Mouse (Mus musculus) ovary, adult 18-20 months (tissue): ENCODE data around the gene Fer1l5.

Experiments
- DNase-seq: peaks from one replicate; pipeline ENCODE4 v3.0.0; 2022; ENCODE audit warnings: low spot score, mixed read lengths

Gene Fer1l5

DNA sequence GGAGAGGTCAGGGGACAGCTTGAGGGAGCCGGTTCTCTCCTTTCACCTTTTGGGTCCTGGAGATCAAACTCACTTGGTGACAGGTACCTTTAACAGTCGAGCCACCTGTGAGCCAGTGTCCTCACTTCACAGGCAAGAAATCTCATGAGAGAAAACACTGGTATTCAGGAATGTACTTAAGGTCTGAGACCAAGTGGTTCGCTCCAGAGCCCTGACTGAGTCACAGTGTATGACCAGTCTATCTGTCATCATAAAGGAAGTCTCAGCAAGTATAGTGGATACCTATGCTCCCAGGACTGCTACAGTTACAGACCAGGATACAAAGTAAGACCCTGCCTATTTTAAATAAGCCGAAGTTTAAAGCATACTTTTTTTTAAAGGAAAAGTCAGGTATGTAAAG is 60.9 kb downstream of the Fer1l5 start:
- DNase-seq, result no peak

DNA sequence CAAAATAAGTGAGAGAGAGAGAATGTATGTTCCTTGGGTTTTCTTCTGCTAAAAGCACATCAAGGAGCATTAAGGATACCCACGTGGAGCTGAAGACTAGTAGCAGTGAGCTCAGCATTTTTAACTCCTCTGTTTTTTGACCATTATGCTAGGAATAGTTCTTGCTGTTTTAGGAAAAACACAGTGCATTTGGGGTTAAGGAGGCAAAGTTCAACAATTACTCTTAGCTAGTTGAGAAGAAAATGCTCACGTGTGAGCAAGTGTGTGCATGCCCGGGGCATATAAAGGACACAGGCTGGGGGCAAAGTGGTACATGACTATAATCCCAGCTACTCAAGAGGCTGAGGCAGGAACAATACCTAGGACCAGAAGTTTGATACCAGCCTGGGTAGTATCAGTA is 61.5 kb downstream of the Fer1l5 start:
- DNase-seq, result no peak

DNA sequence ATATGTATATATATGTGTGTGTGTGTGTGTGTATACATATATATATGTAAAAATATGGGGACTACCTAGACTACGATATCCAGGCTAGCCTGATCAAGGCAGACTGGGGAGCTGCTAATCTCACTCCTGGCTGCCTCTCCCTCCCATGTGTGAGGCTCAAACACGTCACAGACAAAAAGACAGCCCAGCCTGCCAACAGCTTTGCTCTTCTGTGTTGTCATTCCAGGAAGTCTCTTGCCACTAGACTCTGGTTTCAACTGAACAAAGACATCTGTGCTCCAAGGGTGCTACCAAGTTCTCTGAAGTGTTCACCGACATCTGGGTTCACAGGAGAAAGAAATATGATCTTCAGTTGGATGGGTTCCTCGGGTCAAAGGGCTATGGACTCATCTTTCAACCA is 63.0 kb downstream of the Fer1l5 start:
- no peak for DNase-seq

DNA sequence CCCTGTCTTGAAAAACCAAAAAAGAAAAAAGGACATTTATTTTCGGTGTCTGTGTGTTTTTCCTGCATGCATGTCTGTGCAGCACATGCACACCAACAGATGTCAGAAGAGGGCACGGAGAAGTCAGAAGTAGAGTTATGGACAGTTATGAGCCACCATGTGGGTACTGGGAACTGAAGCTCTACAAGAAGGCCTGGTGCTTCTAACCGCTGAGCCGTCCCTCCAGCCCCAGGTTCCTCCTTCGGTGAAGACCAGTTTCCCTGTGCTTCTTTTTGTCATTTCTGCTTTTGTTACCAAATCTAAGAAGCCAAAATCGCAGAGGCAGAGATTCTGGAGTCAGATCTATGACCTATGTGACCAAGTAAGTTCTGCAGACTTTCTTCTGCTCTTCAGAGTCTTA is 64.4 kb downstream of the Fer1l5 start:
- DNase-seq, result no peak

DNA sequence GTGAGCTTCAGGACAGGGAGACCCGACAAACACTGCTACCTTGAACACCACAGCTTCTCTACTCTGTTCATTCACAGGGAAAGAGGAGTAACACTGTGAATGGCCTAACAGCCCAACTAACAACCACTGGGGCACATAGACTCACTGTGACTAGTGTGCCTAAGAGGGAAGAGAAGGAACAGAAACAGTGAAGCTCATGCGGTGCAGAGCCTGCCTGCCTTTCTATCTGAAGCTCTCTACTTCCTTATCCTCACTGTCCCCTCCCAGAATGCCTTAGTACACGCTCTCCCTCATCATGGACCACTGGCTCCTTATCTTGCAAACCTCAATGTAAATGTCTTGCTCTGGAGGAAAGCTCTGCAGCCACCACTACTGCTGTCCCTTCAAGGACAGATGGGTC is 65.1 kb downstream of the Fer1l5 start:
- no peak for DNase-seq

DNA sequence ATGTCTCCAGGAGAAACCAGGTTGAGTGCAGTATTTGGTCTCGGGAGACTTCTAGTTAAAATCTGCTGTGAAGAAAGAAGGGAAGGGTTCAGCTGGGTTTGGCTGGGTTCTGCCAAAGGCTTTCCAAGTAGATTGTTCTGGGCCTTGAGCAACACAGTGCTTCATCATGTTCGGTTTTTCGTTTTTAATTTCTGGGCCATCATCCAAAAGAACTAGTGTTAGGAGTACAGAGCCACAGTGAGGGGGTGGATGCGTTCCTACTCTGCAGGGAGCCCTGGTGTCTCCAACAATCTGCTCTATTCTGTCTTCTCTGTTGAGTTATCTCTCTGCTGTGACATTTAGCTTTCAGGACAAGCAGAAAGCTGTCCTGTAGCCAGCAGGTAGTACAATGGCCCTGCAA is 69.0 kb downstream of the Fer1l5 start:
- DNase-seq, result peak; percentile 15

DNA sequence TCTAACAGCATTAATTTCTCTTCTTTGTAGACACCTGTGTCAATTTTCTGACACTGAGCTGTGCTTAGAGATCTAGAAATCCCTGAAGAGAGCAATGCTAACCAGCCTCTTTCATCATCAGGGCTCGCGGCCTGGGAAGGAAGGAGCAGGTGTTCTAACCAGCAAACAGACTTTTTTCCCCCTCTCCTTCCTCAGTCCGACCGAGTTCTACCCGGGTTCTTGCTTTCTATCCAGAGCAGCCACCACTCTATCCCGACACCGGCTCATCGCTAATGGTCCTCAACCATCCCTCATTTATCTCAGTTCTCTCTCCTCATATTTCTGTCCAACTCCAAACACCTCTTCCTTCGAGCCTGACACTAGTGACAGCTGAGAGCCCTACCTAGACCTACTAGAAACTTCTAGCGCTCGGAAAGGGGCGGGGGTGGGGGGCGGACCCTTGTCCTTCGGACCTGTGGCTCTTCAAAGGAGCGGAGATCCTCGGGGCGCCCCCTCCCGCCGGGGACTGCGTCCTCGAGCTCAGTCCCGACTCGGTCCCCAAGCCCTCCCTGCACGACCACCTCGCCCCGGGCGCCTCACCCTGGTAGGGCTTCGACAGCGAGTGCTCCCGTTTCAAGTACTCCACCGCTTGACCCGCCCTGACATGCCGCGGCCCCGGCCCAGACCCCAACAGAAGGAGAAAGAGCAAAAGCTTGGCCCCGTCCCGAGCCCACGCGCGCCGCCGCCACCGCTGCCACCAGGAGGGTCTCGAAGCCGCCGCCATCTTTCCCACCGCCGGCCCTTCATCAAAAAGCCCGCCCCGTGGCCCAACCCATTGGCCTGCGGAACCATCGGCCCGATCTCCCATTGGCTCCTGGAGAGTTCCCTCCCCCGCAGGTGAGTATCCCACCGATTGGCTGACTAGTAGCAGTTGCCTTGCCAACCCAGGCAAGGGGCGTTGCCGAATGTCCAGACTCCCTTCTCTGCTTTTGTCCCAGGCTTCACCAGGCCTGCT is 72.7 kb downstream of the Fer1l5 start, which contains the start of gene Lman2l:
Gene Lman2l (minus strand): TSS at position 801 of the 994 bp plus-strand sequence.
- DNase-seq, result peak; percentile 94

DNA sequence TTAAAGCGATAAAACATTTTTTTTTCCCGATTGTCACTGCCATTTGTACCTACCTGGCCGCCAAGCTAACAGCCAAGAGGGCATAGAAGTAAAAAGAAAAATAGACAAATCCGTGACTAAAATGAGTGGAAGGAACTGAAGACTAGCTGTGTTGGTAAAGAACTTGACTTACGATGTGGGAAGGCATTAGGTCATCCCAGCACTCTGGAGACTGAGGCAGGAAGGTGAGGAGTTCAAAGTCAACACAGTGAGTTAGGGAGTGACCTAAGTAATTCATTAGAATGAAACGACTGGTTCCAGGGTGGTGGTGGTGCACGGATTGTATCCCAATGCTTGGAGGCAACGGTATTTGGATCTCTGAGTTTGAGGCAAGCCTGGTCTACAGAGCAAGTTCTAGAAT is 73.4 kb downstream of the Fer1l5 start:
- no peak for DNase-seq

DNA sequence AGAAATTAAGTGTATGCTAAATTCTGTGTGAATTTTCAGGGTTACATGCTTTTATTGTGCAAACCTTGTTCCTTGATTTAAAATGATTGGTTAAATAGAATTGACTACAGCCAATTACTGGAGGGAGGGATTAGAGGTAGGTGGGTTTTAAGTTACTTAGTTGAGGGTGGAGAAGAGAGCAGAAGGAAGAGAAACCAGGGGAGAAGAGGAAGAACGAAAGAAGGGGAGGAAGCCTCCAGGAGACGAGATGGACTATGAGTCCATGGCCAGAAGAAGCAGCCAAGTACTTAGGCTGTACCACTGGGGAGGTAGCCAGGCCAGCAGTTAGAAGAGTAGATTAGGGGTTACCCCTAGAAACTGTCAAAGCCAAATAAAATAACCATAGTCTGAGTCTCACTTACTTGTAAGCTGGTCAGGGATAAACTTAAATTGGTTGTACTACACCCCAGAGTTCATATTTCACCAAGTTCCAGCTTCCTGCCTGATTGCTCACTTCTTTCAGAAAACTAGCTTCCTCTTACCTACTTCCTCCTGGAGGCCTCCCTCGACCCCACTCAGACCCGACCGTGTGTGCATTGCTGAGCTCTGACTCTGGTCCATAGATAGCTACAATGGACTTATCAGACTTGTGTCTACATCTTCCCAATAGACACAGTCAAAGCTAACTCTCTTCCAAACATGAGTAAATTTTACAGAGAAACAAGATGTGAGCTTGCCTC is 74.2 kb downstream of the Fer1l5 start:
- DNase-seq, result no peak

DNA sequence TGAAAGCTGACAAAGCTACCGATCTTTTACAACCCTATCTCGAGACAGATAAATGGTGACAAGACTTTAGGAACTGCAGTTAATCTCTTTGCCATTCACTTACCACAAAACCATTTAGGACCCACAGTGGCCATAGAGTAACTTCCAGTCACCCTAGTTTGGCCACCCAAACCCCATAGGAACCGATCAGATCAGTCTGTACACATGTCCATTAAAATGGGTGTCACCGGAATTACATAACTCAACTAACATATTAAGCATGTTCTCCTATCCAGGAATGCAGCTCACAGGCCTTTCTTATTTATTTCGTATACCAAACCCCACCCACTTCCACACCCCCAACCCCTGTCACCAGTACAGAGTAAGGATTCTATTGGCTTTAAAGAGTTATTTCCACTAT is 74.8 kb downstream of the Fer1l5 start:
- no peak for DNase-seq

DNA sequence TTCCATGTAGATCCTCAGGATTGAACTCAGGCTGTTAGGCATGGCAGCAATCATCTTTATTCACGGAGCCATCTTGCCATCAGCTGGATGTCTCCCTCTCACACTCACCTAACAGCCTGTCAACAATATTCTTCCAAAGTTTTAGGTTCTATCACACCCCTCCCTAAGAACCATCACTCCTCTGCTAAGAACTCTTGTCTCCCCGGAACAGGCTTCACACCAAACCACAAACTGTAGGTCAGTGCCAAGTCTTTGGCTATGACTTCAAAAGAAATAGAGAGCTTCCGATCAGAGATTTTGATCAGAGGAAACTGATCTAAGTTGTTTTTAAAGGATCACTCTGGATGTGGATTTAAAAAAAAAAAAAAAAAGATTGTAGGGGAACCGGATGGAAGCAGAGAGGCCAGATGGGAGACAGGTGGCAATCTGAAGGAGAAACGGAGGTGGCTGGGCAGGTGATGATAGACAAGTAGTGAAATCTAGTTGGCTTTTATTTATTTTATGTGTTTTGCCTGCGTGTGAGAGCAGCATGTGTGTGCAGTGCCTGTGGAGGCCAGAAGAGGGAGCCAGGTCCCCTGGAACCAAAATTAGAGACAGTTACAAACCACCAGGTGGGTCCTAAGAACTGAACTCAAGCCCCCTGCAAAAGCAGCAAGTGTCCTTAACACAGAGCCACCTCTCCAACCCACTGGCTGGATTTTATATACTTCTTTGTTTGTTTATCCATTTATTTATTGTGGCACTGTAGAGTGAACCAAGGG is 82.1 kb downstream of the Fer1l5 start:
- no peak for DNase-seq

DNA sequence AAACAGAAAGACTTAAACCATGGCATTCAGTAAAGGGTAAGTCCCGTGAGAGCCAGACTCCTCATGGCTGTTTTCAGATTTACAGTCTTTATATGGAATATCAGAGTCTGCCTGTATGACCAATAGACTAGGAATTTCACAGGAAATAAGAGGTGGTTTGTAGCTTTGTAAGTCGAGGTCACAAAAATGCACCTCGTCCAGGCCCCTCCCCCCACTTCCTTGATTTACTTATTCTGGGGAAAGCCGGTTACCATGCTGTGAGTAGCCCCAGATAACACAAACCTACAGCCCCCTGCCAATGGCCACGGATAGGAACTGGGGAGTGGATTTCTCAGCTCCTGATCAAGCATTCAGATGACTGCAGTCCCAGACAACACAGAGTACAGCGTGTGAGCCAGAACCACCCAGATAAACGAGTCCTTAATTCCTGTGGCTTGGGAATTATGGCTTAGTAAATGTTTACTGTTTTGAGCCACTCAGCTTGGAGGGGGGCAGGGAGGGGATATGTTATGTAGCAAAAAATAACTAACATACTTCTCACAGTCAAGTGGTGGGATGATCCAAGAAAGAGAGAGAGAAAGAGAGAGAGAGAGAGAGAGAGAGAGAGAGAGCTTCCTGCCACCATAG is 85.4 kb downstream of the Fer1l5 start:
- no peak for DNase-seq

DNA sequence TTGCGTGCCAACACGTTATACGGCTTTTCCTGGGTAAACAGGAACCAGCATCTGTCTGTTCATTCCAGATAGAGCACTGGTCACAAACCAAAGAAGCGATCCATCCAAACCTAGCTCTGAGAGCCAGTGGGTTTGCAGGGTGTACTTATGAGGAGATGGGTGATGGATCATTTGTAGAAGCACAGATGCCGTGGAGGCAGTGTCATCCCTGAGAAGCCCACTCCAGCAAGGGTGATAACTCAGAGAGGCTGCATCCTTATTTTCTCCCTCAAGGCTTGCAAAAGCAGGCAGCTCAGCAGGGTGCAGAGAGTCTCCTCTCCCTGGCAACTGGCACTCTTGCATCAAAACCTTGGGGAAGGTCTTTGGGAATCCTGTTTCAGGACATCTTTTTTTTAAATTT is 86.1 kb downstream of the Fer1l5 start:
- DNase-seq, result no peak

DNA sequence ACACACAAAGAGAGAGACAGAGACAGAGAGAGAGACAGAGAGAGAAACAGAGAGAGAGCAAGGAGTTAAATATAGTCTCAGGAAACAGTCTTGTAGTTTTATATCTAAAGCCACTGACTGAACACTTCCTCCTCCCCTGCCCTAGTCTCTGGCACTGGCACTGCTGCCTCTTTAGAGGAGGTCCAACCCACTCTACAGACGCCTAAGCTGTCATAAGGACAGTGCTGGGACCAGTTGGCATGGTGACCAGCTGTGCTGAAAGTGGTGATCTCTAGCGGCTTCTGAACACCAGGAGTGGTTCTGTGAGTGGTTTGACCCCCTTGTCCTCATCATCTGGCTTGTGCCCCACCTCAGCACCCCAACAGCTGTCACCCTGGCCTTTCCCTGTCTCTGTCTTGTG is 89.7 kb downstream of the Fer1l5 start:
- DNase-seq, result no peak

DNA sequence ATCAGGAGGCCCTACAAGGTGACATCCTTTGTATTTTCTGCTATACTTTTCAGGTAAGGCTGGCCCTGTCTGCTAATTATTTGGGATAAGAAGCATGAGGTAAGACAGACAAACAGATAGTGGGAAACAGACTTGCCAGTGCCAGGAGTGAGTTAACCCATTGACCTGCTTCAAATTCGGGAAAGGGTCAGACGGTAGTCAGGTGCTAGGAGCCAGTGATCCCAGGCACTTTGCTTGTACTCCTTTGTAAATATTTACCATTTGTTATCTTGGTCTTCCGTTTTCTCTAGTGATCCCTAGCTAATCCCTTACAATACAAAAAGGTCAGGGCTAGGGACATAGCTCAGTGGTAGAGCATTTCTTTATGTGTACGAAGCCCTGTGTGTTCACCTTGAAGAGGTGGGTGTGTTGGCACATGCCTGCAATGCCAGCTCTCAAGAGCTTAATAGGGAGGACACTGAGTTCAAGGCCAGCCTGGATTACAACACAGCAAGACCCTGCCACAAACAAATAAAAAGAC is 93.6 kb downstream of the Fer1l5 start:
- no peak for DNase-seq

DNA sequence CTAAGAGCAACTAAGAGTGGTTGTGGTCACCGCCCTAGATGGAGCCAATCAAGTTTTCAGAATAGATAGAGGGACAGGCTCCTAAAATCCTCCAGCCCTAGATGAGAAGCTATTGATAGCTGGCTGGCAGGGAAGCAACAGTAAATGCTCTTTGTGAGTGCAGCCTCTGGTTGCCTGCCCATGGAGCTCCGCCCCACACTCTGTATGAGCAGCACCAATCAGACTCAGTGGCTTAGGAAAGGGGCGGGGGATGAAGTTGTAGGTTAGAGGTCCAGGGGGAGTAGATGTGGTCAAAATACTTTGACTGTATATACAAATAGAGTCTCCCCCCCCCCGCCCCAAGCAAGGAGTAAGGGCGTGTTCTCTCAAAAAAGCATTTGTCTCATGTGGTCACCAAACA is 95.4 kb downstream of the Fer1l5 start:
- no peak for DNase-seq

DNA sequence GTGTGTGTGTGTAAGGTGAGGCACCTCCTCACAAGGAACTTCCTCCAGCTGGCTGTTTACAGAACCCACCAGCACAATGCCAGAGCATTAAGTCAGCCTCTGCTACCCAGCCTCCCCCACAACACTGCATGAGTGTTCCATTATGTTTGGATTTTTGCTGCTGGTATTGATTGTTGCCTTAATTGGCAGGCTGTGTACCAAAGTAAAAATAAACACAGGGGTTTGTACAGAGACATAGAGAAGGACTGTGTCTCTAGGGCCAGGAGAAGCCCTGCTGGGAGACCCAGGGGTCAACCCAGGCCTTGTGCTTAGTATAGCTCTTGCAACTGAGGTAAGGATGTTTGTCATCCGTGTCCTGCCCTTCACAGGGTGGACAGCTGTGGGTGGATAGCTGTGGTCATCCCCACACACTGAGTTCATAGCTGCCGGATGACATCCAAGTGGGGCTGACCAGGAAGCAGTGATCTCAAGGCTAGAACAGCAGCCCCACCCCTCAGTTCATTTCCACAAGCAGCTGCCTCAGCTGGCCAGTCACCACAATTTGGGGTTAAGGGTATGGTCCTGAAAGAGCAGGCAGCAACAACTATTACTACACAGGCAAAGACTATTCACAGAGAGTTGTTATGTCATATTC is 97.8 kb downstream of the Fer1l5 start:
- DNase-seq, result no peak

DNA sequence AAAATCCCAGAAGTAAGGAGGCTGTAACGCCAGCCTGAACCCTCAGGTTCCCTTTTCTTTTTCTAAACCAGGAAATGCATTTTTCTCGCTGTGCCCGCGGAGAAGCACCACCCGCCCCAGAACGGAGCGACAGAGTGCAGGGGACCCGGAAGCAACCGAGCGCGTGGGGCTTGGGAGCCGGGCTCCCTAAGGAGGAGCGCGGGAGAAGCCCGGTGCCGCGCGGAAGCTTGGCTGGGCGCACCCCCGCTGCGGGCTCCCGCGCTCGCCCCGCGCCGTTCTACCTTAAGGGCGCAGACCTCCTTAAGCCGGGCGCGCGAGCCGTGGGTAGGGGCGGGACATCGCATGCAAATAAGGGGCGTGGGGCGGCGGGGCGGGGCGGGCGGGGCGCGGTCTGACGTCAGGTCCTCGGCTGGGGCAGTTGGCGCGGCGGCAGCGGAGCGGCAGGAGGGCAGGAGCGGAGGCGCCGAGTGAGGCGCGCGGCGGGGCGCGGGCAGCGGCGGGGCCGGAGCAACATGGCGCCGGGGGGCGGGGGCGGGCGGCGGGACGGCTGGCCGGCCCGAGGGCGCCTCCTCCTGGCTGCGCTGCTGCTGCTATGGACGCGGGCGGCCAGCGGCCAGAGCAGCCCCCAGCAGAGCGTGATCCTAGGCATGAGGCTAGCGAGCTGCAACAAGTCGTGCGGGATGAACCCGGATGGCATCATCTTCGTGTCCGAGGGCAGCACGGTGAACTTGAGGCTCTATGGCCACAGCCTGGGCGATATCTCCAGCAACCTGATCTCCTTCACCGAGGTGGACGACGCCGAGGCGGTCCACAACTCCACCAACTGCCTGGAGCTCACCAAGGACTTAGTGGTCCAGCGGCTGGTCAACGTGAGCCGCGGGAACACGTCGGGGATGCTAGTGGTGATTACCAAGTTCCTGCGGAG is 99.4 kb downstream of the Fer1l5 start, which contains the start of gene Cnnm4:
Gene Cnnm4 (plus strand): TSS at position 440 of the 925 bp plus-strand sequence.
- peak; percentile 83 for DNase-seq
